Mouse (Mus musculus): ENCODE results near the gene Rhobtb3. TPM values are rescaled to one million over a fixed set of nuclear protein-coding genes. Genes with fewer than 3 reads are reported as not detected.
"Not testable (repeated sequence)": the region's sequence is repeated elsewhere in the genome, so short reads cannot be mapped to it uniquely, and the experiment has no call there.

The Rhobtb3 gene
- polyA plus RNA-seq, 1 experiment from 2014 or later, result 19.2 TPM

DNA sequence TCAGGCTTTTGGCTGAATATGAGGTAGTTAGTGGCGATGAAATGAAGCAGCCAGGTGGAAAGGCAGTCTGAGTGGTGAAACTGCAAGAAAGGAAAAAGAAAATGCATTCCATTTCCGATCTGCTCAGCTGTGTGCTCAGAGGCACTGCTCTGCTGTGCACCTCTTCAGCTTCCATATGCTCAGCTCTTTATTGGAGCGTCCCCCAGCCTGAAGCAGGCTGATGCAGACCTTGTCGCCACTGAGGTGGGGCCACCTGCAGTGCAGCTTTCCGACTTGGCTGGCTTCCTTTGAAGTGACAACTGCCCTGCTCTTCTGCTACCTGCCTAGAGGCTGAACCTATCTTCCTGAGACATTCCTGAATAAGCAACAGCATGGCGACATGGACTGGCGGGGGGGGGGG is 67.5 kb downstream of the Rhobtb3 start:
- H3K9me3 ChIP-seq (replicated peaks; ENCODE audit: control insufficient read depth, low read length, poor library complexity, severe bottlenecking); H3K4me3 ChIP-seq (ENCODE audit: low read depth, low read length); H3K36me3 ChIP-seq (ENCODE audit: control insufficient read depth, insufficient read depth, low read length); H3K9ac ChIP-seq (ENCODE audit: low read depth, low read length); H3K27ac ChIP-seq (ENCODE audit: low read length); H3K4me2 ChIP-seq (ENCODE audit: low read length); H3K4me1 ChIP-seq (ENCODE audit: control insufficient read depth, insufficient read depth, low read length); H3K27me3 ChIP-seq (ENCODE audit: control insufficient read depth, insufficient read depth, low read depth, low read length): not testable (repeated sequence)
- 67% methylated on average over 6 of the region's 7 CpGs for WGBS
- peak; percentile 49; the same call in 1 of the 2 replicates for ATAC-seq

DNA sequence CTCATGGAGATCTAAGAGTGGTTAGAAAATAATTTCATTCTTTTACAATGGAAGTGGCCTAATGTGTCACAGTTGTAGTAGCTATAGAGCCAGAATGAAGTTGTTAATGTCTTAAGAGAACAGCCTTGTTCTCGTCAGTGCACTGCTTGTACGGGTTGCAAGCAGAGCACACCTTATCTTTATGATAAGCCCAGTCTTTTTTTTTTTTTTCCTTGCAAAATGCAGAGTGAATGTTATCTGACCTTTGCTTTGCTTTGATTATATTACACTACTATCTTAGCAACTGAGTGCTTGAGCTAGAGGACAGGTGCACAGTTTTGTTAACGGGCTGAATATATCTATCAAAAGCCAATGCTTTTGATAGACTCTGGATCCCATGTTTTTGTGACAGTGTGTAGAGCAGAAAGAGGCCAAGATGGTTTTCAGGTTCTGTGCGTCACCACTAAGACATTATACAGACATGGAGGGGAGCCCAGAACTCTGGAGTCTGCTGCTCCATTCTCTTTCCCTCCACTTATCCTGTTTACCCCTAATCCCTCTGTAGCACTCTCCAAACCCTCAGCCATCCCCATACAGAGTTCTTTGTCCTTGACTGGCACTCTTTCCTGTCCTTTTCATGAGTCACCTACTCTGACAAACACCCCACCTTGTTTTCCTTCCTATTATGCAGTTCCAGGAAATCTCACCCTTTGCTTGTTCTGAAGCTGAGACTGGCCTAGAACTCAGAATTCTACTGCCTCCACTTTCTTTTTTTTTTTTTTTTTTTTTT is 68.9 kb downstream of the Rhobtb3 start:
- WGBS, result 85% methylated on average over 4 of the region's 4 CpGs
- Histone ChIP-seq H3K9ac (ENCODE audit: low read depth, low read length) (no peak overlapping the region), H3K27me3 (ENCODE audit: control insufficient read depth, insufficient read depth, low read depth, low read length) (no peaks in the 10 kb centered on the region), H3K4me3 (ENCODE audit: low read depth, low read length) (no peak overlapping the region), H3K36me3 (ENCODE audit: control insufficient read depth, insufficient read depth, low read length) (peaks cover 4% of the 10 kb centered on the region; the same call in 1 of the 2 replicates), H3K4me2 (ENCODE audit: low read length) (no peak overlapping the region), H3K4me1 (ENCODE audit: control insufficient read depth, insufficient read depth, low read length) (no peaks in the 10 kb centered on the region), H3K9me3 (replicated peaks; ENCODE audit: control insufficient read depth, low read length, poor library complexity, severe bottlenecking) (no peaks in the 10 kb centered on the region), H3K27ac (ENCODE audit: low read length) (no peak overlapping the region)
- ATAC-seq, result no peak

DNA sequence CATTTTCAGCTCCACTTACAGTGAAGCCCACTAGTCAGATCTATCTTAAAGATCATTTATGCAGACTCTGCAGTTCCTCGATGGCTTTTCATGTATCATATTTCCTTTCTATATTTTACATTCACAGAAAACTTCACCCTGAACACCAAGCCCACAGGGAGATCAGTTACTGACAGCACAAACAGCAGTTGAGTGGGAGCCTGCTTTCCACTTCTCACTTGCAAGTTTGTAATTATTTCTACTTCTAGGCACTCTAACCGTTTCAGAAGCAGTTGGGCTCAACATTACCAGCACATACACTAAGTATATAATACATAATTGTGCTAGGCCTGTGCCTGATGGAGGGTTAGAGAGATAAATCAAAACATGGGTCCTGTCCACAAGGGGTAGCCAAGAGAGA is 75.8 kb downstream of the Rhobtb3 start:
- Histone ChIP-seq H3K27me3 (ENCODE audit: control insufficient read depth, insufficient read depth, low read depth, low read length) (no peaks in the 10 kb centered on the region), H3K4me2 (ENCODE audit: low read length) (no peak overlapping the region), H3K9me3 (replicated peaks; ENCODE audit: control insufficient read depth, low read length, poor library complexity, severe bottlenecking) (no peaks in the 10 kb centered on the region), H3K4me1 (ENCODE audit: control insufficient read depth, insufficient read depth, low read length) (no peaks in the 10 kb centered on the region), H3K9ac (ENCODE audit: low read depth, low read length) (no peak overlapping the region), H3K36me3 (ENCODE audit: control insufficient read depth, insufficient read depth, low read length) (peaks cover 2% of the 10 kb centered on the region; the same call in 1 of the 2 replicates), H3K4me3 (ENCODE audit: low read depth, low read length) (no peak overlapping the region), H3K27ac (ENCODE audit: low read length) (no peak overlapping the region)
- ATAC-seq, result no peak
- 93% methylated on average over 2 of the region's 2 CpGs for WGBS

DNA sequence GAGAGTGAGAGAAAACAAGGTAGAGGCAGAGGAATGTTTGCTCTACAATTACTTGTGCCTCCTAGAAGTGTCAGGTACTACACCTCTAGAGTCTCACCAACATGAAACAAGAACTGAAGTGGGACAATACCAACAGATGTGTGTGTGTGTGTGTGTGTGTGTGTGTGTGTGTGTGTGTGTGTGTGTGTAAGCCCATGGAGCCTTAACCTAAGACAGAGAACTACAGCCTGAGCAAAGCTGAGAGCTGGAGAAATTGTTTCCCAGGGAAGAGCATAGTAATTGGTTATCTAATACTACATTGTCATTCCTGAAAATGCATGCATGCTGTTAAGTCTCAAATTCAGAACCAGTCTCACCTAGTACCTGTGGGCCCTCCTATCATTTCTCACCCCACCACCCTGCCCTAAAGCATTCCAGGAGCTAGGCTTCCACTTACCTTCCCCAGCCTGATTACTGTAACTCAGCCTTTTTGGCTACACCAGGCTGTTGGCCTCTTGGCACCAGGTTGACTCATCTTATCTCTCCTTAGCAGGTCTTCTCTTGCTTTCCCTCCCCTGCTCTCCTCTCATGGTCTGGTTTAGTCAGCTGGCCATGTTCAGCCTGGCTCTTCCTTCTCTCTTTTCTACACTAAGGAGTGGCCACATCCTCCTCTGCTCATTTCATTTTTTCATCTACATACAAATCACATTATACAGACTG is 78.1 kb downstream of the Rhobtb3 start:
- Histone ChIP-seq H3K27ac (ENCODE audit: low read length) (no peak overlapping the region), H3K4me2 (ENCODE audit: low read length) (no peak overlapping the region), H3K9ac (ENCODE audit: low read depth, low read length) (no peak overlapping the region), H3K4me1 (ENCODE audit: control insufficient read depth, insufficient read depth, low read length) (no peaks in the 10 kb centered on the region), H3K4me3 (ENCODE audit: low read depth, low read length) (no peak overlapping the region), H3K27me3 (ENCODE audit: control insufficient read depth, insufficient read depth, low read depth, low read length) (no peaks in the 10 kb centered on the region), H3K9me3 (replicated peaks; ENCODE audit: control insufficient read depth, low read length, poor library complexity, severe bottlenecking) (no peaks in the 10 kb centered on the region), H3K36me3 (ENCODE audit: control insufficient read depth, insufficient read depth, low read length) (peaks cover 2% of the 10 kb centered on the region; the same call in 1 of the 2 replicates)
- no peak for ATAC-seq

DNA sequence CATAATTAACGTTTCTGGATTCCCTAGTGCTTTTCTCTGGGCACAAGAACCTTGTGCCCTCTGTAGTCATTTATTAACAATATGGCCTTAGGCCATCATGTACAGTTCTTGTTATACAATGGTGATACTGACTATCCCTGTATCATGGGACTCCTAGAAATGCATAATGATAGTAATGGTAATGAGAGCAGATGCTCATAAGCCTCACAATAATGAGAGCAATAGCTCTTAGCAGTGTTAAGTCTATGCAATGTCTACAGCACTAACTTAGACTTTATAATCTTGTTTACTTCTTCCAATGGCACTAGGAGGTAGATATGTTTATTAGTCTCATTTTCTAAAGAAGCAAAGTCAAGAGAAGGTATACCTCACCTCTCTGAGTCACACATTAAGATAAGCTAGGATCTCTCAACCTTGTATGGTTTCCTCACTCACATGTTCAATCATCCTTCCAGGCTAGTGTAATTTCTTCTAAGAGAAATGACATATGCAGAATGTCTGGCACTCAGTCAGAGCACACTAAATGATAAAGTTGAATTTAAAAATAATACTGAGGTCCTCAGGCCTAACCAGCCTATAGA is 84.4 kb downstream of the Rhobtb3 start:
- Histone ChIP-seq H3K27ac (ENCODE audit: low read length) (no peak overlapping the region), H3K27me3 (ENCODE audit: control insufficient read depth, insufficient read depth, low read depth, low read length) (no peaks in the 10 kb centered on the region), H3K4me2 (ENCODE audit: low read length) (no peak overlapping the region), H3K4me3 (ENCODE audit: low read depth, low read length) (no peak overlapping the region), H3K4me1 (ENCODE audit: control insufficient read depth, insufficient read depth, low read length) (no peaks in the 10 kb centered on the region), H3K9me3 (replicated peaks; ENCODE audit: control insufficient read depth, low read length, poor library complexity, severe bottlenecking) (no peaks in the 10 kb centered on the region), H3K9ac (ENCODE audit: low read depth, low read length) (no peak overlapping the region), H3K36me3 (ENCODE audit: control insufficient read depth, insufficient read depth, low read length) (no peaks in the 10 kb centered on the region)
- 79% methylated on average over 1 of the region's 1 CpGs for WGBS
- no peak for ATAC-seq

DNA sequence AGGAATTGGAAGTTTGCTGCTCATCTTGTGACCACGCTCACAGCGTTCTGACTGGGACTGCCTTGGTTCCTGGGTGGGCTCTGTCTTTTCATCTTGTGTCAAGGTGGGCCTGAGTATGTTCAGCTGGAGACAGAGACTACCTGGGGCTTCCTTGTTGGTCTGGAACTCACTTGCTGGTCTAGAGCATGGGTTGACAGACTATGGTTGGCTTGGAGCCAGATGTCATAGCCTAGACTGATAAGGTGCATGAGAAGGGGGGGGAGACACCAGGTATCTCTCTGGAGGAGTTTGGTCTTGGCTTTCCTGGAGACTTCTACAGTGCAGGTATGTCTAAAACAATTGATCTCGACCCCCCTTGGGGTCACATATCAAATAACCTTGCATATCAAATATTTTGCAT is 90.6 kb downstream of the Rhobtb3 start:
- Histone ChIP-seq H3K4me1 (ENCODE audit: control insufficient read depth, insufficient read depth, low read length) (no peaks in the 10 kb centered on the region), H3K36me3 (ENCODE audit: control insufficient read depth, insufficient read depth, low read length) (no peaks in the 10 kb centered on the region), H3K27me3 (ENCODE audit: control insufficient read depth, insufficient read depth, low read depth, low read length) (no peaks in the 10 kb centered on the region), H3K4me3 (ENCODE audit: low read depth, low read length) (no peak overlapping the region), H3K27ac (ENCODE audit: low read length) (no peak overlapping the region), H3K9me3 (replicated peaks; ENCODE audit: control insufficient read depth, low read length, poor library complexity, severe bottlenecking) (no peaks in the 10 kb centered on the region), H3K9ac (ENCODE audit: low read depth, low read length) (no peak overlapping the region), H3K4me2 (ENCODE audit: low read length) (no peak overlapping the region)
- no peak for ATAC-seq
- 84% methylated on average over 3 of the region's 3 CpGs for WGBS

DNA sequence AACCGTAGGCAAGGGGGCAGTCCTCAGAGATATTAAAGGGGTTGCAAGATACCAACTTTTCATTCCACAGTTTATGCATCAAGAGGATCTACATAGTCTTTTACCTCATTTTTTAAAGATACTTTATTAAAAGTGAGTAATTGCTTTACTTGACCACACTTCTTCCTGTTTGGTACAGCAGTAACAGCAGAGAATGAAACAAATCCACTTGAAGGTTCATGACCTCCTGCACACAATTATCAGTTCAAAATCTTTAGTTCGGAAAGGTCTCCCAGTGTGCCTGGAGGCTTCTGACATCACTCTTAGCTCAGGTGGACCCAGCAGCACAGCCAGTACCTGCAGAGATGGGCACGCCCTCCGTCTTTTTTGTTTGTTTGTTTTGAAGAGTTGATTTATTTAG is 91.7 kb downstream of the Rhobtb3 start:
- no peak overlapping the region for H3K4me3 ChIP-seq (ENCODE audit: low read depth, low read length)
- H3K4me1 ChIP-seq (ENCODE audit: control insufficient read depth, insufficient read depth, low read length), result no peaks in the 10 kb centered on the region
- peaks cover 4% of the 10 kb centered on the region; the same call in 1 of the 2 replicates for H3K36me3 ChIP-seq (ENCODE audit: control insufficient read depth, insufficient read depth, low read length)
- H3K9ac ChIP-seq (ENCODE audit: low read depth, low read length), result no peak overlapping the region
- H3K27ac ChIP-seq (ENCODE audit: low read length), result no peak overlapping the region
- H3K4me2 ChIP-seq (ENCODE audit: low read length), result no peak overlapping the region
- H3K9me3 ChIP-seq (replicated peaks; ENCODE audit: control insufficient read depth, low read length, poor library complexity, severe bottlenecking), result no peaks in the 10 kb centered on the region
- no peak for ATAC-seq
- no peaks in the 10 kb centered on the region for H3K27me3 ChIP-seq (ENCODE audit: control insufficient read depth, insufficient read depth, low read depth, low read length)
- 97% methylated on average over 4 of the region's 4 CpGs for WGBS

DNA sequence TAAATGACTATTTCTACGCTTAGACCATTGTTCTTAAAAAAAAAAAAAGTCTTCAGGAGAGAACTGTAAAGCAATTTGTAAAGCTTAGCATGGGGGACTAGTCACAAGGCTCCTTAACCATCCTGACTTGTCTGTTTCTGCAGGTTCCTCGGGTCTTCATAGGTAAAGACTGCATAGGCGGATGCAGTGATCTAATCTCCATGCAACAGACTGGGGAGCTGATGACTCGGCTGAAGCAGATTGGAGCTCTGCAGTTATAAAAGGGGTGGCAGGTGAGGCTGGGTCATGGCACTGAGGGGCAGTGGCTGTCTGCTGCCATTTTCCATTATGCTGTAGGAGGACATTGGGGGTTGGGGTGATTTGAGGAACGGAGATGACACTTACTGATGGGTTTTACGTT is 96.7 kb downstream of the Rhobtb3 start:
- Histone ChIP-seq H3K27ac (ENCODE audit: low read length) (no peak overlapping the region), H3K27me3 (ENCODE audit: control insufficient read depth, insufficient read depth, low read depth, low read length) (no peaks in the 10 kb centered on the region), H3K4me1 (ENCODE audit: control insufficient read depth, insufficient read depth, low read length) (0 out of 2 replicates have a peak, but pooled peaks cover 3% of the 10 kb centered on the region), H3K4me3 (ENCODE audit: low read depth, low read length) (no peak overlapping the region), H3K9ac (ENCODE audit: low read depth, low read length) (no peak overlapping the region), H3K4me2 (ENCODE audit: low read length) (no peak overlapping the region), H3K36me3 (ENCODE audit: control insufficient read depth, insufficient read depth, low read length) (peaks cover 5% of the 10 kb centered on the region; the same call in 1 of the 2 replicates), H3K9me3 (replicated peaks; ENCODE audit: control insufficient read depth, low read length, poor library complexity, severe bottlenecking) (no peaks in the 10 kb centered on the region)
- ATAC-seq, result no peak
- 68% methylated on average over 6 of the region's 6 CpGs for WGBS
